Mouse (Mus musculus) embryonic facial prominence, embryonic 12.5 days (tissue): ENCODE results near the gene Gm28778. TPM values are rescaled to one million over a fixed set of nuclear protein-coding genes. Genes with fewer than 3 reads are reported as not detected.
A peak's percentile ranks its signal among the peaks of the same experiment; 100 is the strongest.
"Not testable (repeated sequence)": the region's sequence is repeated elsewhere in the genome, so short reads cannot be mapped to it uniquely, and the experiment has no call there.

ENCODE experiments used
- ATAC-seq: fragments of 200-750 bp; cut with Nextera tagmentation; 2 replicates; pipeline ENCODE4 v1.8.0; 2017; ENCODE audit not compliant: insufficient number of reproducible peaks, insufficient read depth, low FRiP score, low TSS enrichment
- H3K27ac ChIP-seq: fragments of 300-500 bp; sonication (generic); 2 replicates; pipeline ENCODE4 v1.5.1; 2016; ENCODE audit warnings: mild to moderate bottlenecking
- H3K27me3 ChIP-seq: fragments of 300-500 bp; sonication (generic); 2 replicates; pipeline ENCODE4 v1.6.1; 2016; ENCODE audit warnings: mild to moderate bottlenecking, moderate library complexity
- H3K36me3 ChIP-seq: fragments of 300-500 bp; sonication (generic); 2 replicates; pipeline ENCODE4 v1.6.1; 2016; ENCODE audit warnings: mild to moderate bottlenecking
- H3K4me1 ChIP-seq: fragments of 300-500 bp; sonication (generic); 2 replicates; pipeline ENCODE4 v1.6.1; 2016
- H3K4me2 ChIP-seq: fragments of 300-500 bp; sonication (generic); replicated peaks from 2 replicates; pipeline ENCODE4 v1.6.1; 2016; ENCODE audit warnings: mild to moderate bottlenecking, moderate library complexity
- H3K4me3 ChIP-seq: fragments of 300-500 bp; sonication (generic); 2 replicates; pipeline ENCODE4 v1.5.1; 2016; ENCODE audit warnings: mild to moderate bottlenecking
- H3K9ac ChIP-seq: fragments of 300-500 bp; sonication (generic); 2 replicates; pipeline ENCODE4 v1.6.1; 2016; ENCODE audit warnings: mild to moderate bottlenecking, moderate library complexity
- H3K9me3 ChIP-seq: fragments of 300-500 bp; sonication (generic); 2 replicates; pipeline ENCODE4 v1.6.1; 2016; ENCODE audit warnings: mild to moderate bottlenecking, moderate library complexity
- WGBS: fragments of 180-500 bp; shearing (Covaris S2); methylation state at CpG from one replicate; pipeline ENCODE4 v1.1.7; 2016; 5-methylcytosine and 5-hydroxymethylcytosine counted together
- polyA plus RNA-seq: library from polyadenylated mRNA; unstranded; fragments of >200 nt; fragmentation: Nextera tagmentation; extraction: Ambion mirVana; gene quantifications from 2 replicates; pipeline ENCODE4 v1.2.1, GENCODE M21; 2016

Gm28778 gene
- polyA plus RNA-seq, 1 experiment from 2014 or later, result not detected

GRCm38 (mm10) chr1:53324827-53325494, 28.1 kb downstream of the Gm28778 start:
- peaks cover 12% of the 10 kb centered on the region for H3K36me3 ChIP-seq
- 97% methylated on average over 5 of the region's 5 CpGs for WGBS
- H3K9ac ChIP-seq, result no peak overlapping the region
- H3K9me3 ChIP-seq, result no peaks in the 10 kb centered on the region
- H3K4me3 ChIP-seq, result no peak overlapping the region
- H3K4me1 ChIP-seq, result no peaks in the 10 kb centered on the region
- H3K27ac ChIP-seq, result no peak overlapping the region
- H3K4me2 ChIP-seq, result no peak overlapping the region
- ATAC-seq, result no peak
- H3K27me3 ChIP-seq, result no peaks in the 10 kb centered on the region

DNA sequence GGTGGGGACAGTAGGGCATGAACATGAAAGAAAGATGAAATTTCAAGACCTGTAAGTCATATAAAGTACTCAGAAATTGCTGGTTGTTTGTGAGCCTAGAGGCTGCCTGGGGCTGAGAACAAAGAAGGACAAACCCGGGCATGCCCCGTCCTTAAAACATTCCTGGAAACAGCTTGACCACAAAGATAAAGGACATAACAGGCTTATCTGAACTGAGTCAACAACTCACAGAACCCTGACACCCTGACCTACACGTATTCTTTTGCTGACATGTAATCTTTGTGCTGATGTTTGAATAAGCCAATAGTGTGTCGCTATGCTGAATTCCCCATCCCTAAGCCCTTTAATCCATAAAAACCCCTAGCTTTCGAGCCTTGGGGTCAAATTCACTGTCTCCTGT, 36.6 kb downstream of the Gm28778 start:
- not testable (repeated sequence) for H3K4me1 ChIP-seq, H3K27me3 ChIP-seq, H3K36me3 ChIP-seq, H3K9me3 ChIP-seq, H3K27ac ChIP-seq, H3K9ac ChIP-seq, H3K4me3 ChIP-seq, ATAC-seq, H3K4me2 ChIP-seq
- 83% methylated on average over 5 of the region's 5 CpGs for WGBS

DNA sequence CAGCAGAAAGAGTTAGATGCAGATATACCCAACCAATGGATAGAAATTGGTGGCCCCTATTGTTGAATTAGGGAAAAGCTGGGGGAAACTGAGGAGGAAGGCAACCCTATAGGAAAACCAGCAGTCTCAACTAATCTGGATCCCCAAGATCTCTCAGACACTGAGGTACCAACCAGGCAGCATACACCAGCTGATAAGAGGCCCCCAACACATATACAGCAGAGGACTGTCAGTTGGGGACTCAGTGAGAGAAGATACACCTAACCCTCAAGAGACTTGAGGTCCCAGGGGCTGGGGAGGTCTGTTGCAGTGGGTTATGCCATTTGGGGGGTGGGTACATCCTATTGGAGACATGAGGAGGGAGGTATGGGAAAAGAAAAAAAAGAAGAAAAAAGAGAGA, 38.6 kb downstream of the Gm28778 start:
- no peak for ATAC-seq
- no peak overlapping the region for H3K27ac ChIP-seq
- H3K27me3 ChIP-seq, result no peaks in the 10 kb centered on the region
- peaks cover 3% of the 10 kb centered on the region for H3K36me3 ChIP-seq
- no peak overlapping the region for H3K4me3 ChIP-seq
- H3K4me2 ChIP-seq, result no peak overlapping the region
- no peaks in the 10 kb centered on the region for H3K9me3 ChIP-seq
- H3K4me1 ChIP-seq, result no peaks in the 10 kb centered on the region
- no peak overlapping the region for H3K9ac ChIP-seq

DNA sequence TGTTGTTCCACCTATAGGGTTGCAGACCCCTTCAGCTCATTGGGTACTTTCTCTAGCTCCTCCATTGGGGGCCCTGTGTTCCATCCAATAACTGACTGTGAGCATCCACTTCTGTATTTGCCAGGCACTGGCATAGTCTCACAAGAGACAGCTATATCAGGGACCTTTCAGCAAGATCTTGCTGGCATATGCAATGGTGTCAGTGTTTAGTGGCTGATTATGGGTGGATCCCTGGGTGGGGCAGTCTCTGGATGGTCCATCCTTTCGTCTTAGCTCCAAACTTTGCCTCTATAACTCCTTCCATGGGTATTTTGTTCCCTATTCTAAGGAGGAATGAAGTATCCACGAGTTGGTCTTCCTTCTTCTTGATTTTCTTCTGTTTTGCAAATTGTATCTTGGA, 40.5 kb downstream of the Gm28778 start:
- H3K4me2 ChIP-seq, H3K9ac ChIP-seq, H3K4me1 ChIP-seq, H3K27ac ChIP-seq, ATAC-seq, H3K9me3 ChIP-seq, H3K27me3 ChIP-seq, H3K4me3 ChIP-seq: not testable (repeated sequence)
- WGBS, result 71% methylated on average over 2 of the region's 2 CpGs
- peaks cover 19% of the 10 kb centered on the region for H3K36me3 ChIP-seq

GRCm38 (mm10) chr1:53341071-53341470, 44.2 kb downstream of the Gm28778 start:
- Histone ChIP-seq H3K36me3 (peaks cover 47% of the 10 kb centered on the region), H3K27ac (no peak overlapping the region), H3K4me2 (no peak overlapping the region), H3K4me1 (no peaks in the 10 kb centered on the region), H3K27me3 (no peaks in the 10 kb centered on the region), H3K9ac (no peak overlapping the region), H3K4me3 (no peak overlapping the region), H3K9me3 (peaks cover 4% of the 10 kb centered on the region; the same call in 1 of the 2 replicates)
- no peak for ATAC-seq
- WGBS, result 98% methylated on average over 2 of the region's 2 CpGs

DNA sequence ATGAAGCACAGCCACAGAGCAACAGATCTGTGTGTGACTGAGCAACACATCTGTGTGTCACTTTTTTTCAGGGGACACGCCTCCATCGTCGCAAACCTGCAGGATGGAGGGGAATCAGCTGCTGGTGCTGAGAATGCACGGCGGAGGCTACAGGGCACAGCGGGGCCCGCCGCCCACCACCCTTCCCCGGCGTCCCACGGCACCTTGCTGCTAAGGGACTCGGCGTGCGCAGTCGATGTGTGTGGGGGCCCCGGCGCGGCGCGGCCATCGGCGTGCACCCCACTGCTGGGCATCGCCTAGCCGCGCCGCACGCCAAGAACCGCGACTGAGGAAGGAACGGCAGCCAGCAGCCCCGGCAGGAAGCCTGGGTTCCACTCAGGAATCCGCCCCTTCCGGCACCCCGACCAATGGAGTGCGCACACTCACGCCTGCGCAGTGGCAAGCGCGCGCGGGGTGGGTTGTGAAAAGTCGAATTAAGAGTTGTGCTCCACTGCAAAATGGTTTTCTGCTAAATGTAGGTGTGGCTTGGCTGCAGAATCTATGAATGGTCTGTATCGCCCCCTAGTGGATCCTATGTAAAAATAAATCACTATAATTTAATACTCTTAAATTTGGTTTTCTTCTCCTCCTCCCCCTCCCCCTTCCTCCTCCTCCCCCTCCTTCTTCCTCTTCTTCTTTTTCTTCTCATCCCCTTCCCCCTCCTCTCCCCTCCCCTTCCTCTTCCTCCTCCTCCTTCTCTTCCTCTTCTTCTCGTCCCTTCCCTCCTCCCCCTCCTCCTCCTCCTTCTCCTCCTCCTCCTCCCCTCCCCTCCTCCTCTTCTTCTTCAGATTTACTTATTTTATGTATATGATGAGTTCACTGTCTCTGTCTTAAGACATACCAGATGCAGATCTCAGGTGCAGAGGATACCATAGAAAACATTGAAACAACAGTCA, 55.7 kb downstream of the Gm28778 start, which contains the start of the genes Asdurf, Gm28551 and Asnsd1:
Asdurf (minus strand) TSS at position 293 of the 935 bp plus-strand sequence.
Gm28551 (minus strand) TSS at position 341 of the 935 bp plus-strand sequence.
Asnsd1 (minus strand) TSS at position 426 of the 935 bp plus-strand sequence.
- H3K9ac ChIP-seq, result peak within 1 kb of the TSS; percentile 88
- WGBS, result 0% methylated on average over 43 of the region's 44 CpGs
- H3K36me3 ChIP-seq, result peaks cover 15% of the 10 kb centered on the region
- H3K27me3 ChIP-seq, result no peaks in the 10 kb centered on the region
- peak; percentile 99 for ATAC-seq
- peak within 1 kb of the TSS; percentile 84 for H3K27ac ChIP-seq
- H3K4me2 ChIP-seq, result peak within 1 kb of the TSS; percentile 43
- peak within 1 kb of the TSS; percentile 83 for H3K4me3 ChIP-seq
- peaks cover 8% of the 10 kb centered on the region; the same call in 1 of the 2 replicates for H3K4me1 ChIP-seq
- no peaks in the 10 kb centered on the region for H3K9me3 ChIP-seq

GRCm38 (mm10) chr1:53358988-53359387, 62.1 kb downstream of the Gm28778 start:
- no peak for ATAC-seq
- no peaks in the 10 kb centered on the region for H3K27me3 ChIP-seq
- H3K4me3 ChIP-seq, result no peak overlapping the region
- H3K9ac ChIP-seq, result no peak overlapping the region
- no peaks in the 10 kb centered on the region for H3K4me1 ChIP-seq
- no peaks in the 10 kb centered on the region for H3K9me3 ChIP-seq
- no peak overlapping the region for H3K27ac ChIP-seq
- H3K4me2 ChIP-seq, result no peak overlapping the region
- no peaks in the 10 kb centered on the region for H3K36me3 ChIP-seq

Other genes with a start within 250 kb of the Gm28778 start
- 3.8 and 3.9 TPM in 2 replicates for gene Mstn, start 235.5 kb upstream of the Gm28778 start, polyA plus RNA-seq
- gene 1700019A02Rik, start 109.5 kb upstream of the Gm28778 start, polyA plus RNA-seq, result not detected in 2 replicates
- 24.2 and 25.3 TPM in 2 replicates for gene Pms1, start 93 bp upstream of the Gm28778 start, polyA plus RNA-seq
- gene Ormdl1, start within 50 bp of the Gm28778 start, polyA plus RNA-seq, result 46.2 and 47.0 TPM in 2 replicates
- 20.8 and 23.0 TPM in 2 replicates for gene Osgepl1, start 16.5 kb downstream of the Gm28778 start, polyA plus RNA-seq
- gene Asdurf, start 55.5 kb downstream of the Gm28778 start, polyA plus RNA-seq, result not detected in 2 replicates
- 0.63 and 1.2 TPM in 2 replicates for gene Gm28551, start 55.6 kb downstream of the Gm28778 start, polyA plus RNA-seq
- 83.5 and 91.9 TPM in 2 replicates for gene Asnsd1, start 55.6 kb downstream of the Gm28778 start, polyA plus RNA-seq